Mouse (Mus musculus) c-Kit-negative CD71-positive TER-119-positive erythroid progenitor cells, embryonic 14.5 days (primary cell): Measurements from ENCODE around the gene H2-Eb2.
"Not testable (repeated sequence)": the region's sequence is repeated elsewhere in the genome, so short reads cannot be mapped to it uniquely, and the experiment has no call there.

Experiments
- DNase-seq: peaks from one replicate; pipeline ENCODE4 v3.0.0-alpha.2; 2013; ENCODE audit warnings: low read depth, low spot score

H2-Eb2 gene

GRCm38 (mm10) chr17:34305380-34306030, 20.0 kb upstream of the H2-Eb2 start, which contains the start of gene H2-Eb1:
TSS of gene H2-Eb1 (plus strand) at chr17:34305867.
- DNase-seq = no peak

- no peak for DNase-seq
These were observed 19.1 kb upstream of the H2-Eb2 start for GRCm38 (mm10) chr17:34306407-34306806.

- DNase-seq = no peak
These were observed 18.2 kb upstream of the H2-Eb2 start for GRCm38 (mm10) chr17:34307216-34307615.

GRCm38 (mm10) chr17:34308161-34308560, 17.3 kb upstream of the H2-Eb2 start:
- no peak for DNase-seq

GRCm38 (mm10) chr17:34309225-34309624, 16.2 kb upstream of the H2-Eb2 start:
- DNase-seq = no peak

- DNase-seq = no peak
These were observed 15.6 kb upstream of the H2-Eb2 start for GRCm38 (mm10) chr17:34309683-34310385.

- not testable (repeated sequence) for DNase-seq
These were observed 14.9 kb upstream of the H2-Eb2 start for GRCm38 (mm10) chr17:34310526-34310925.

GRCm38 (mm10) chr17:34312185-34312584, 13.3 kb upstream of the H2-Eb2 start:
- DNase-seq = no peak

GRCm38 (mm10) chr17:34313393-34313792, 12.1 kb upstream of the H2-Eb2 start:
- no peak for DNase-seq

- DNase-seq = no peak
These were observed 11.2 kb upstream of the H2-Eb2 start for GRCm38 (mm10) chr17:34314286-34314685.

- DNase-seq = no peak
These were observed 10.0 kb upstream of the H2-Eb2 start for GRCm38 (mm10) chr17:34315512-34315911.

- DNase-seq = no peak
These were observed 8.8 kb upstream of the H2-Eb2 start for GRCm38 (mm10) chr17:34316697-34317096.

GRCm38 (mm10) chr17:34317275-34317674, 8.2 kb upstream of the H2-Eb2 start:
- DNase-seq = no peak

GRCm38 (mm10) chr17:34326373-34326772, 908 bp downstream of the H2-Eb2 start:
- DNase-seq = no peak

GRCm38 (mm10) chr17:34329807-34330206, 4.3 kb downstream of the H2-Eb2 start:
- DNase-seq = no peak

GRCm38 (mm10) chr17:34331200-34331599, 5.7 kb downstream of the H2-Eb2 start:
- no peak for DNase-seq

GRCm38 (mm10) chr17:34340619-34341402, 15.3 kb downstream of the H2-Eb2 start:
- no peak for DNase-seq

GRCm38 (mm10) chr17:34344882-34345281, 19.4 kb downstream of the H2-Eb2 start:
- no peak for DNase-seq

GRCm38 (mm10) chr17:34345486-34345885, 20.0 kb downstream of the H2-Eb2 start:
- DNase-seq = no peak

- no peak for DNase-seq
These were observed 20.6 kb downstream of the H2-Eb2 start for GRCm38 (mm10) chr17:34346041-34346440.

- no peak for DNase-seq
These were observed 22.3 kb downstream of the H2-Eb2 start for GRCm38 (mm10) chr17:34347606-34348308.

- DNase-seq = peak; percentile 44
These were observed 24.0 kb downstream of the H2-Eb2 start for GRCm38 (mm10) chr17:34349429-34349828.
